Mouse (Mus musculus) liver, embryonic 14.5 days (tissue): ENCODE results near the gene Cdc42ep5.

Experiments
- CTCF ChIP-seq: IDR thresholded peaks from 2 replicates; pipeline ENCODE4 v1.5.1; 2016; ENCODE audit warnings: antibody characterized with exemption, low read depth, control low read depth
- EP300 ChIP-seq: IDR thresholded peaks from 2 replicates; pipeline ENCODE4 v1.6.1; 2016; ENCODE audit warnings: antibody characterized with exemption, low read depth

DNA sequence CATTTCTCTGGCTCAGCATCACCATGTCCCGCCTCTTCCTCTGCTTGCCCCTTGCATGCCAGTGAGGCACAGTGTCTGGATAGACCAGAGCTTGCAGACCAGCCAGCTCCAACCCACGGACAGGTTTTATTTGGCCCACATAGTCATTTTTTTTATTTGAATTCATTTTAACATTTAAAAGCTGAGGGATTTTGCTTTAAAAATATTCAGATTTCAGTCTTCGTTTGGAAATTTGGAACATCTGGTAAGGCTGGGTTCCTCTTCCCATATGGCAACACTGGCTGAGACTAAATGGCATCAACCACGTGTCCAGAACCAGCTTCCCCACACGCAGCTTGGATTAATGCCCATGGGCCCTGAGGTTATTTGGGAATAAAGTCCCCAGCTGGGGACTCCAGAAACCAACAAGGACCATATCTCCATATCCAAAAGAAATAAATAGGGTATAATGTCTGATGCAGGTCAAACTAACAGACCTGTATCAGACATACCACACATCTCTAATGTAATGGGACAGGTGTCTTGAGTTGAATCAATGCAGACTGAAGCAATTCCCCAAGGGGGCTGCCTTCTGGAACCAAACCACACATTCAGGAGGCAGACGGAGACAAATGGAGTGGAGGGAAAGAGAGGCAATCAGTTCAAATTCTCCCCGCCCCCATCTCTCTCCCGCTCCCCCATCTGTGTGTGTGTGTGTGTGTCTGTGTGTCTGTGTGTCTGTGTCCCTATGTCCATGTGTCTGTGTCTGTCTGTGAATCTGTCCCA lies 47.4 kb downstream of the Cdc42ep5 start:
- TF ChIP-seq CTCF (no peak), EP300 (no peak)
